Mouse (Mus musculus) embryonic facial prominence, embryonic 12.5 days (tissue): ENCODE measurements around the gene Syce2. TPM values are rescaled to one million over a fixed set of nuclear protein-coding genes. Genes with fewer than 3 reads are reported as not detected.

Experiments
- ATAC-seq: fragments of 200-750 bp; cut with Nextera tagmentation; 2 replicates; pipeline ENCODE4 v1.8.0; 2017; ENCODE audit not compliant: insufficient number of reproducible peaks, insufficient read depth, low FRiP score, low TSS enrichment
- H3K27ac ChIP-seq: fragments of 300-500 bp; sonication (generic); 2 replicates; pipeline ENCODE4 v1.5.1; 2016; ENCODE audit warnings: mild to moderate bottlenecking
- H3K27me3 ChIP-seq: fragments of 300-500 bp; sonication (generic); 2 replicates; pipeline ENCODE4 v1.6.1; 2016; ENCODE audit warnings: mild to moderate bottlenecking, moderate library complexity
- H3K36me3 ChIP-seq: fragments of 300-500 bp; sonication (generic); 2 replicates; pipeline ENCODE4 v1.6.1; 2016; ENCODE audit warnings: mild to moderate bottlenecking
- H3K4me1 ChIP-seq: fragments of 300-500 bp; sonication (generic); 2 replicates; pipeline ENCODE4 v1.6.1; 2016
- H3K4me2 ChIP-seq: fragments of 300-500 bp; sonication (generic); replicated peaks from 2 replicates; pipeline ENCODE4 v1.6.1; 2016; ENCODE audit warnings: mild to moderate bottlenecking, moderate library complexity
- H3K4me3 ChIP-seq: fragments of 300-500 bp; sonication (generic); 2 replicates; pipeline ENCODE4 v1.5.1; 2016; ENCODE audit warnings: mild to moderate bottlenecking
- H3K9ac ChIP-seq: fragments of 300-500 bp; sonication (generic); 2 replicates; pipeline ENCODE4 v1.6.1; 2016; ENCODE audit warnings: mild to moderate bottlenecking, moderate library complexity
- H3K9me3 ChIP-seq: fragments of 300-500 bp; sonication (generic); 2 replicates; pipeline ENCODE4 v1.6.1; 2016; ENCODE audit warnings: mild to moderate bottlenecking, moderate library complexity
- WGBS: fragments of 180-500 bp; shearing (Covaris S2); methylation state at CpG from one replicate; pipeline ENCODE4 v1.1.7; 2016; 5-methylcytosine and 5-hydroxymethylcytosine counted together
- polyA plus RNA-seq: library from polyadenylated mRNA; unstranded; fragments of >200 nt; fragmentation: Nextera tagmentation; extraction: Ambion mirVana; gene quantifications from 2 replicates; pipeline ENCODE4 v1.2.1, GENCODE M21; 2016

Syce2 gene
- polyA plus RNA-seq, 1 experiment from 2014 or later, result 84.1 TPM

- no peaks in the 10 kb centered on the region for H3K27me3 ChIP-seq
- peak; percentile 31 for ATAC-seq
- peak overlapping the region; percentile 76 for H3K4me2 ChIP-seq
- WGBS, result under 1% methylated on average over 30 of the region's 30 CpGs
- H3K9me3 ChIP-seq, result no peaks in the 10 kb centered on the region
- H3K4me1 ChIP-seq, result peaks cover 30% of the 10 kb centered on the region
- peak overlapping the region; percentile 79 for H3K27ac ChIP-seq
- peaks cover 42% of the 10 kb centered on the region for H3K36me3 ChIP-seq
- H3K9ac ChIP-seq, result peak overlapping the region; percentile 91
- H3K4me3 ChIP-seq, result peak overlapping the region; percentile 93
Measured at GRCm38 (mm10) chr8:84846094-84846721, 25.7 kb upstream of the Syce2 start.

- peak; percentile 100 for ATAC-seq
- under 1% methylated on average over 55 of the region's 55 CpGs for WGBS
Measured at GRCm38 (mm10) chr8:84846722-84847572, 25.0 kb upstream of the Syce2 start, which contains the start of gene Calr. Gene Calr (minus strand): TSS chr8:84846934.

GRCm38 (mm10) chr8:84847684-84848435, 24.1 kb upstream of the Syce2 start:
- peak overlapping the region; percentile 70 for H3K9ac ChIP-seq
- no peaks in the 10 kb centered on the region for H3K27me3 ChIP-seq
- peak overlapping the region; percentile 76 for H3K4me2 ChIP-seq
- ATAC-seq, result no peak
- peak overlapping the region; percentile 93 for H3K4me3 ChIP-seq
- 54% methylated on average over 6 of the region's 6 CpGs for WGBS
- H3K4me1 ChIP-seq, result peaks cover 29% of the 10 kb centered on the region
- no peaks in the 10 kb centered on the region for H3K9me3 ChIP-seq
- peaks cover 26% of the 10 kb centered on the region for H3K36me3 ChIP-seq
- peak overlapping the region; percentile 86 for H3K27ac ChIP-seq

More at GRCm38 (mm10) chr8:84846722-84847572, 25.0 kb upstream of the Syce2 start, which contains the start of gene Calr:
- Histone ChIP-seq H3K36me3 (peaks cover 35% of the 10 kb centered on the region), H3K4me3 (peak within 1 kb of the TSS; percentile 93), H3K27me3 (no peaks in the 10 kb centered on the region), H3K4me2 (peak within 1 kb of the TSS; percentile 76), H3K27ac (peak within 1 kb of the TSS; percentile 86), H3K9me3 (no peaks in the 10 kb centered on the region), H3K4me1 (peaks cover 30% of the 10 kb centered on the region), H3K9ac (peak within 1 kb of the TSS; percentile 91)

- Histone ChIP-seq H3K9ac (no peak overlapping the region), H3K27ac (no peak overlapping the region), H3K4me2 (0 out of 2 replicates have a peak overlapping the region, but pooled peaks have one; percentile 92), H3K36me3 (peaks cover 23% of the 10 kb centered on the region), H3K9me3 (no peaks in the 10 kb centered on the region), H3K4me1 (peaks cover 12% of the 10 kb centered on the region), H3K4me3 (peak overlapping the region; percentile 97), H3K27me3 (no peaks in the 10 kb centered on the region)
- peak; percentile 13; the same call in 1 of the 2 replicates for ATAC-seq
- 97% methylated on average over 3 of the region's 3 CpGs for WGBS
Measured at GRCm38 (mm10) chr8:84856434-84856833, 15.5 kb upstream of the Syce2 start.

GRCm38 (mm10) chr8:84856864-84857441, 15.0 kb upstream of the Syce2 start, which contains the start of gene Farsa:
Gene Farsa (plus strand): TSS chr8:84856989.
- peaks cover 28% of the 10 kb centered on the region for H3K36me3 ChIP-seq
- H3K4me1 ChIP-seq, result peaks cover 12% of the 10 kb centered on the region
- peak within 1 kb of the TSS; percentile 92 for H3K9ac ChIP-seq
- no peaks in the 10 kb centered on the region for H3K27me3 ChIP-seq
- peak within 1 kb of the TSS; percentile 92 for H3K4me2 ChIP-seq
- peak within 1 kb of the TSS; percentile 97 for H3K4me3 ChIP-seq
- H3K27ac ChIP-seq, result peak within 1 kb of the TSS; percentile 74
- ATAC-seq, result peak; percentile 80
- no peaks in the 10 kb centered on the region for H3K9me3 ChIP-seq
- WGBS, result under 1% methylated on average over 39 of the region's 39 CpGs

- peak overlapping the region; percentile 39 for H3K4me3 ChIP-seq
- 0 out of 2 replicates have a peak, but pooled peaks cover 4% of the 10 kb centered on the region for H3K27me3 ChIP-seq
- WGBS, result 3% methylated on average over 54 of the region's 54 CpGs
- H3K9me3 ChIP-seq, result no peaks in the 10 kb centered on the region
- peak overlapping the region; percentile 88 for H3K4me2 ChIP-seq
- peaks cover 11% of the 10 kb centered on the region; the same call in 1 of the 2 replicates for H3K4me1 ChIP-seq
- ATAC-seq, result peak; percentile 65
- H3K27ac ChIP-seq, result no peak overlapping the region
- peaks cover 22% of the 10 kb centered on the region for H3K36me3 ChIP-seq
- peak overlapping the region; percentile 59 for H3K9ac ChIP-seq
Measured at GRCm38 (mm10) chr8:84872309-84872965, 526 bp downstream of the Syce2 start.

GRCm38 (mm10) chr8:84873016-84873415, 1.1 kb downstream of the Syce2 start:
- 63% methylated on average over 4 of the region's 4 CpGs for WGBS
- H3K27ac ChIP-seq, result no peak overlapping the region
- peak overlapping the region; percentile 59; the same call in 1 of the 2 replicates for H3K9ac ChIP-seq
- ATAC-seq, result no peak
- H3K4me1 ChIP-seq, result peaks cover 11% of the 10 kb centered on the region; the same call in 1 of the 2 replicates
- peak overlapping the region; percentile 88 for H3K4me2 ChIP-seq
- H3K4me3 ChIP-seq, result peak overlapping the region; percentile 39
- H3K9me3 ChIP-seq, result no peaks in the 10 kb centered on the region
- peaks cover 16% of the 10 kb centered on the region for H3K36me3 ChIP-seq
- 0 out of 2 replicates have a peak, but pooled peaks cover 4% of the 10 kb centered on the region for H3K27me3 ChIP-seq

- Histone ChIP-seq H3K9ac (no peak overlapping the region), H3K27ac (no peak overlapping the region), H3K4me3 (no peak overlapping the region), H3K36me3 (peaks cover 3% of the 10 kb centered on the region), H3K4me1 (peaks cover 11% of the 10 kb centered on the region; the same call in 1 of the 2 replicates), H3K27me3 (0 out of 2 replicates have a peak, but pooled peaks cover 4% of the 10 kb centered on the region), H3K4me2 (no peak overlapping the region), H3K9me3 (no peaks in the 10 kb centered on the region)
- no peak for ATAC-seq
- WGBS, result 87% methylated on average over 3 of the region's 3 CpGs
Measured at GRCm38 (mm10) chr8:84874339-84874738, 2.4 kb downstream of the Syce2 start.

GRCm38 (mm10) chr8:84877297-84878035, 5.6 kb downstream of the Syce2 start:
- H3K9me3 ChIP-seq, result no peaks in the 10 kb centered on the region
- H3K27ac ChIP-seq, result no peak overlapping the region
- ATAC-seq, result no peak
- WGBS, result 78% methylated on average over 3 of the region's 3 CpGs
- H3K4me3 ChIP-seq, result no peak overlapping the region
- peaks cover 6% of the 10 kb centered on the region; the same call in 1 of the 2 replicates for H3K4me1 ChIP-seq
- 0 out of 2 replicates have a peak, but pooled peaks cover 4% of the 10 kb centered on the region for H3K27me3 ChIP-seq
- H3K4me2 ChIP-seq, result no peak overlapping the region
- no peak overlapping the region for H3K9ac ChIP-seq
- H3K36me3 ChIP-seq, result no peaks in the 10 kb centered on the region

GRCm38 (mm10) chr8:84878915-84879314, 7.0 kb downstream of the Syce2 start:
- no peaks in the 10 kb centered on the region for H3K27me3 ChIP-seq
- H3K9ac ChIP-seq, result no peak overlapping the region
- no peaks in the 10 kb centered on the region for H3K36me3 ChIP-seq
- WGBS, result 81% methylated on average over 1 of the region's 1 CpGs
- H3K27ac ChIP-seq, result no peak overlapping the region
- H3K4me1 ChIP-seq, result no peaks in the 10 kb centered on the region
- no peak overlapping the region for H3K4me3 ChIP-seq
- H3K4me2 ChIP-seq, result no peak overlapping the region
- no peak for ATAC-seq
- no peaks in the 10 kb centered on the region for H3K9me3 ChIP-seq
